Mouse (Mus musculus): ENCODE data around the gene Pvr. TPM values are rescaled to one million over a fixed set of nuclear protein-coding genes. Genes with fewer than 3 reads are reported as not detected.

Pvr gene
- total RNA-seq, 2 experiments from 2014 or later = 20.0 to 25.6 TPM

- peak; percentile 32 to 71 for DNase-seq
- intact Hi-C loops (cut with DNase I) = loop anchor here (2.0 kb wide), 1 partner anchor 81 kb away; no protein-coding TSS in a partner anchor
Observed at GRCm38 (mm10) chr7:19875948-19876682, 44.8 kb downstream of the Pvr start.

GRCm38 (mm10) chr7:19871943-19872601, 48.9 kb downstream of the Pvr start:
- peak; percentile 62 to 72 for DNase-seq
- intact Hi-C loops (cut with DNase I) = loop anchor here (1.0 to 5.0 kb wide), 3 partner anchors 21 to 120 kb away; partner anchors contain the start of gene Nectin2

- intact Hi-C loops (cut with DNase I) = loop anchor here (2.0 to 5.0 kb wide), 2 partner anchors 20 to 119 kb away; partner anchors contain the start of gene Nectin2
- peak in 1 of 2 experiments; percentile 37 for DNase-seq
Observed at GRCm38 (mm10) chr7:19871137-19871621, 49.8 kb downstream of the Pvr start.

GRCm38 (mm10) chr7:19867751-19868399, 53.1 kb downstream of the Pvr start:
- DNase-seq = no peak
- intact Hi-C loops (cut with DNase I) = no loop called here

GRCm38 (mm10) chr7:19866490-19866889, 54.5 kb downstream of the Pvr start:
- intact Hi-C loops (cut with DNase I) = no loop called here
- peak in 1 of 2 experiments; percentile 49 for DNase-seq

GRCm38 (mm10) chr7:19865246-19866036, 55.5 kb downstream of the Pvr start:
- intact Hi-C loops (cut with DNase I) = no loop called here

GRCm38 (mm10) chr7:19864241-19864640, 56.7 kb downstream of the Pvr start:
- intact Hi-C loops (cut with DNase I) = no loop called here

More at GRCm38 (mm10) chr7:19865246-19866036, 55.5 kb downstream of the Pvr start:
- no peak for DNase-seq

GRCm38 (mm10) chr7:19861199-19861598, 59.8 kb downstream of the Pvr start, which contains the start of gene Ceacam16:
Gene Ceacam16 (minus strand): TSS chr7:19861299.
- DNase-seq = no peak
- intact Hi-C loops (cut with DNase I) = no loop called here

More at GRCm38 (mm10) chr7:19864241-19864640, 56.7 kb downstream of the Pvr start:
- DNase-seq = peak in 1 of 2 experiments; percentile 67

GRCm38 (mm10) chr7:19859740-19860139, 61.2 kb downstream of the Pvr start:
- intact Hi-C loops (cut with DNase I) = no loop called here
- no peak for DNase-seq

GRCm38 (mm10) chr7:19856283-19856682, 64.7 kb downstream of the Pvr start:
- DNase-seq = no peak
- intact Hi-C loops (cut with DNase I) = no loop called here

GRCm38 (mm10) chr7:19855663-19856062, 65.3 kb downstream of the Pvr start:
- intact Hi-C loops (cut with DNase I) = no loop called here
- DNase-seq = no peak

Other genes starting within 250 kb of the Pvr start
- gene Apoc2, start 243.2 kb downstream of the Pvr start, total RNA-seq (2021) = under 1 TPM; 0.41 to 0.55 TPM
- gene Gm44805, start 239.7 kb downstream of the Pvr start, total RNA-seq (2021) = not detected
- not detected for gene Apoc4, start 239.7 kb downstream of the Pvr start, total RNA-seq (2021)
- gene Apoc1, start 228.5 kb downstream of the Pvr start, total RNA-seq (2021) = 1 to 10 TPM; 2.2 to 8.9 TPM
- 100 to 1,000 TPM; 243 to 352 TPM for gene Apoe, start 222.0 kb downstream of the Pvr start, total RNA-seq (2021)
- 100 to 1,000 TPM; 107 to 120 TPM for gene Tomm40, start 205.7 kb downstream of the Pvr start, total RNA-seq (2021)
- 10 to 100 TPM; 37.2 to 39.7 TPM for gene Nectin2, start 170.7 kb downstream of the Pvr start, total RNA-seq (2021)
- gene Bcam, start 150.1 kb downstream of the Pvr start, total RNA-seq (2021) = 100 to 1,000 TPM; 225 to 236 TPM
- not detected for gene Cblc, start 124.4 kb downstream of the Pvr start, total RNA-seq (2021)
- gene Bcl3, start 98.4 kb downstream of the Pvr start, total RNA-seq (2021) = 1 to 10 TPM; 3.9 to 4.5 TPM
- not detected for gene Gm19345, start 69.2 kb downstream of the Pvr start, total RNA-seq (2021)
- 1 to 10 TPM in 1 of 2 experiments, under 1 TPM in 1; 0.34 to 1.2 TPM for gene Ceacam16, start 59.9 kb downstream of the Pvr start, total RNA-seq (2021)
- gene Ceacam19, start 33.2 kb downstream of the Pvr start, total RNA-seq (2021) = not detected
- gene Igsf23, start 29.6 kb upstream of the Pvr start, total RNA-seq (2021) = 1 to 10 TPM; 1.3 to 1.6 TPM
- gene Ceacam20, start 44.3 kb upstream of the Pvr start, total RNA-seq (2021) = not detected
- gene Nlrp9b, start 70.3 kb upstream of the Pvr start, total RNA-seq (2021) = not detected
- not detected for gene Vmn1r91, start 178.5 kb upstream of the Pvr start, total RNA-seq (2021)
- gene Gm16442, start 201.4 kb upstream of the Pvr start, total RNA-seq (2021) = not detected
- gene Vmn1r93, start 217.9 kb upstream of the Pvr start, total RNA-seq (2021) = not detected
- gene Vmn1r94, start 247.2 kb upstream of the Pvr start, total RNA-seq (2021) = not detected